Mouse (Mus musculus): Measurements from ENCODE around the gene Tpcn2. TPM values are rescaled to one million over a fixed set of nuclear protein-coding genes. Genes with fewer than 3 reads are reported as not detected.

The Tpcn2 gene
- polyA plus RNA-seq, 2 experiments: 0.39 to 3.3 TPM

DNA sequence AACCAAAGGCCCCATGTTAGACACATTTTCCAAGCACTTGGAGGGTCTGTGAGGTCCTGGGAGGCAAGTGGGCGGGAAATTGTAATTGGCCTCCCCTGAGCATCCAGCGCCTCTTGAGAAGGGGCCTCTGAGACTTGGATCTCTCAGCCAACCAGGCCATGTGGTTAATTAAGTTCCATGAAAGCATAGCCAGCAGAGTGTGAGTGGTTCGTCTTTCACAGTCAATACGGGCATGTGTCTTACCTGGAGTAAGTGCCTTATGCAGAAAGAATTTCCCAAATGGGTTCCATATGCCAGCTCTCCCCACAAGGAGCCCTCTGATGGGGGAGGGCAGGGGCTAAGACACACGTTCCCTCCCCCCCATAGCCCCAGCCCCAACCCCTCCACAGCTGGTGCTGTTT is 104.1 kb downstream of the Tpcn2 start:
- H3K27me3 ChIP-seq (ENCODE audit: control insufficient read depth, insufficient read depth, low read length): no peaks in the 10 kb centered on the region
- no peak for DNase-seq (ENCODE audit: low read depth in 3 of 3, low spot score in 3 of 3)
- no peaks in the 10 kb centered on the region for H3K36me3 ChIP-seq (replicated peaks; ENCODE audit: control insufficient read depth, insufficient read depth, low read depth)
- no peak overlapping the region for H3K4me3 ChIP-seq (ENCODE audit: insufficient read depth in 1 of 2, low read depth in 2 of 2, low read length in 2 of 2)
- 38% methylated on average over 5 of the region's 5 CpGs for WGBS (ENCODE audit: insufficient replicate concordance)
- no peaks in the 10 kb centered on the region for H3K4me1 ChIP-seq (replicated peaks; ENCODE audit: control insufficient read depth in 2 of 2, insufficient read depth in 2 of 2, low read length in 1 of 2)
- H3K4me2 ChIP-seq (ENCODE audit: low read depth): no peak overlapping the region
- H3K9me3 ChIP-seq (ENCODE audit: control insufficient read depth, low read length): no peaks in the 10 kb centered on the region
- no peak for ATAC-seq (ENCODE audit: insufficient read depth)
- TF ChIP-seq EP300 (IDR thresholded peaks at IDR 0.05; ENCODE audit: low read depth): no peak
- no peak overlapping the region for H3K9ac ChIP-seq (replicated peaks)
- no peak overlapping the region for H3K27ac ChIP-seq

DNA sequence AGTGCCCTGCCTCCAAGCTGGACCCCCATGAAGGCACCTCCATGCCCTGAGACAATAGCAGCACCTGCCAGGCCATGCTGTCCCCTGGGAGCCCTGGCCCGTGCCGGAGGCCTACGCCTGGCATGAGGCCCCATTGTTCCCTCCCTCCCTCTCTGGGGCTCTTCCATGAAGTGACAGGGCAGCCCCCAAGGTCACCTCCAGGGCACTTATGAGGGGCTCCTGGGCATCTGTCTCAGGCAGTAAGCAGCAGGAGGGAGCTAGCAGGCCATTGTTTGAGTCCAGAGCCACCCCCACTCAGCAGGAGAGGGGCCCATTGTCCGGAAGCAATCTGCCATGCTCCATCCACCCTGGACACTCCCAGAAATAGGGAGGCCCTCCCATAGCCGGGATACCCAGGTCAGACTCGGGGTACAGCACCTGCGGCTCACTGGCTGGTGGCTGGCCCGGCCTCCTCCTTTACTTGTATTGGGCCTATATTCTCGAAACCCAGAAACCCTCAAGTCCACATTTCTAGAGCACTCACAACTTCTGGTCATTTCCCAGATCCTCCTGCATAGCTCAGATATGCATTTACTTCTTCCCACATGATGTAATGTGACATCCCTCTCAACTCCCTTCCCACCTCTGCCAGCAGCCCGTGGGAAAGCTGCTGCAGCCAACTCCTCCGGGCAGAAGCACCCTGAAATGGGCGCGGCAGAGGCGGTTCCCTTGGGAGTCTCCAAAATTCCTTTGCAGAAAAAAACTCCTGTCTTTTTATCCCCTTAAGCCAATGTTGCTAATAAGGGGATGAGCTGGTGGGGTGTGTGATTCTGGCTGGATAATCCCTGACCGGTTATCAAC is 106.8 kb downstream of the Tpcn2 start:
- Histone ChIP-seq H3K27ac (no peak overlapping the region), H3K4me1 (replicated peaks; ENCODE audit: control insufficient read depth in 2 of 2, insufficient read depth in 2 of 2, low read length in 1 of 2) (no peaks in the 10 kb centered on the region), H3K4me2 (ENCODE audit: low read depth) (no peak overlapping the region), H3K27me3 (ENCODE audit: control insufficient read depth, insufficient read depth, low read length) (no peaks in the 10 kb centered on the region), H3K9ac (replicated peaks) (no peak overlapping the region), H3K9me3 (ENCODE audit: control insufficient read depth, low read length) (no peaks in the 10 kb centered on the region), H3K36me3 (replicated peaks; ENCODE audit: control insufficient read depth, insufficient read depth, low read depth) (no peaks in the 10 kb centered on the region), H3K4me3 (ENCODE audit: insufficient read depth in 1 of 2, low read depth in 2 of 2, low read length in 2 of 2) (no peak overlapping the region)
- no peak for TF ChIP-seq CTCF (IDR thresholded peaks at IDR 0.05; ENCODE audit: low read depth)
- TF ChIP-seq EP300 (IDR thresholded peaks at IDR 0.05; ENCODE audit: low read depth): no peak
- 62% methylated on average over 15 of the region's 15 CpGs for WGBS (ENCODE audit: insufficient replicate concordance)
- DNase-seq (ENCODE audit: low read depth in 3 of 3, low spot score in 3 of 3) (no peak), ATAC-seq (ENCODE audit: insufficient read depth) (no peak)

GRCm38 (mm10) chr7:145173563-145173962 is 110.2 kb downstream of the Tpcn2 start:
- Histone ChIP-seq H3K4me1 (replicated peaks; ENCODE audit: control insufficient read depth in 2 of 2, insufficient read depth in 2 of 2, low read length in 1 of 2) (no peaks in the 10 kb centered on the region), H3K4me2 (ENCODE audit: low read depth) (no peak overlapping the region), H3K36me3 (replicated peaks; ENCODE audit: control insufficient read depth, insufficient read depth, low read depth) (no peaks in the 10 kb centered on the region), H3K4me3 (ENCODE audit: insufficient read depth in 1 of 2, low read depth in 2 of 2, low read length in 2 of 2) (no peak overlapping the region), H3K27ac (no peak overlapping the region), H3K27me3 (ENCODE audit: control insufficient read depth, insufficient read depth, low read length) (no peaks in the 10 kb centered on the region), H3K9me3 (ENCODE audit: control insufficient read depth, low read length) (no peaks in the 10 kb centered on the region), H3K9ac (replicated peaks) (no peak overlapping the region)
- WGBS (ENCODE audit: insufficient replicate concordance): 63% methylated on average over 15 of the region's 15 CpGs
- DNase-seq (ENCODE audit: low read depth in 3 of 3, low spot score in 3 of 3) (no peak), ATAC-seq (ENCODE audit: insufficient read depth) (no peak)
- no peak for TF ChIP-seq CTCF (IDR thresholded peaks at IDR 0.05; ENCODE audit: low read depth)
- TF ChIP-seq EP300 (IDR thresholded peaks at IDR 0.05; ENCODE audit: low read depth): no peak

DNA sequence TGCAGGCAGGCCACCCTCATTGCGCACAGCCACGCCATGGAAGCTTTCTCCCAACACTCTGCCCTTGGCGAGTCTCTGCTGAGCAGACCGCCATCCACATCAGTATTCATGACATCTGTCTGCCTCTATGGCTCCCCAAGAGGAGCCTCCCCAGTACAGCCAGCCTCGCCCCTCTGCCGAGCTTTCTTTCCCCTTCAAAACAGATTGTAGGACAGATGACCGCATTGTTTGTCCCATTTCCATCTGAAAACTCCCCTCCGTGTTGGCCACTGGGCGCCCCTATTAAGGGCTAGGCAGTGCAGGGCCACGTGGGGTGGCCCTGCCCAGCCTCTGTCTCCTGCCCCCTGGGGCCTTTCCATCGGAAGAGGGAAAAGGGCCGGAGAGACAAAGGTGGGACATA is 110.7 kb downstream of the Tpcn2 start:
- no peak for ATAC-seq (ENCODE audit: insufficient read depth)

DNA sequence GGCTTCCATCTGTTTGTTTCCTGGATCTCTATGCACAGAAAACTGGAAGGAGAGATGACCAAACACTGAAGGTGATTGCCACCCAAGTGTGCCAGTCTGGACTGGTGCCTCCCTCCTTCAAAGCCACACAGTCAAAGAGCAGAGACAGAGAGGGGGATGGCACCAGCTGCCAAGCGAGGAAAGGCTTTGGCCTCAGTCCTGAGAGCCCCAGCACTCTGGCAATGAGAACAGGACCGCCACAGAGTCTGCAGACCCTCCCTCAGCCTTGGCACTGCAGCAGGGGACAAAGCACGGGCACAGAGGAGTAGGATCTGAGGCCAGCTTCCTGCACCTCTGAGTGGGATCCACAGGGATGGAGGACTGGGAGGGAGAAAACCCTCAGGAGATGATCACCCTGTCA is 114.1 kb downstream of the Tpcn2 start:
- Histone ChIP-seq H3K27ac (no peak overlapping the region), H3K27me3 (ENCODE audit: control insufficient read depth, insufficient read depth, low read length) (no peaks in the 10 kb centered on the region), H3K9ac (replicated peaks) (no peak overlapping the region), H3K9me3 (ENCODE audit: control insufficient read depth, low read length) (no peaks in the 10 kb centered on the region), H3K36me3 (replicated peaks; ENCODE audit: control insufficient read depth, insufficient read depth, low read depth) (no peaks in the 10 kb centered on the region), H3K4me1 (replicated peaks; ENCODE audit: control insufficient read depth in 2 of 2, insufficient read depth in 2 of 2, low read length in 1 of 2) (no peaks in the 10 kb centered on the region), H3K4me3 (ENCODE audit: insufficient read depth in 1 of 2, low read depth in 2 of 2, low read length in 2 of 2) (no peak overlapping the region), H3K4me2 (ENCODE audit: low read depth) (no peak overlapping the region)
- DNase-seq (ENCODE audit: low read depth in 3 of 3, low spot score in 3 of 3): no peak
- ATAC-seq (ENCODE audit: insufficient read depth): no peak
- WGBS (ENCODE audit: insufficient replicate concordance): 39% methylated on average over 3 of the region's 3 CpGs
- TF ChIP-seq CTCF (IDR thresholded peaks at IDR 0.05; ENCODE audit: low read depth) (no peak), EP300 (IDR thresholded peaks at IDR 0.05; ENCODE audit: low read depth) (no peak)

More for the DNA sequence above, 110.7 kb downstream of the Tpcn2 start:
- Histone ChIP-seq H3K4me1 (replicated peaks; ENCODE audit: control insufficient read depth in 2 of 2, insufficient read depth in 2 of 2, low read length in 1 of 2) (no peaks in the 10 kb centered on the region), H3K4me2 (ENCODE audit: low read depth) (no peak overlapping the region), H3K36me3 (replicated peaks; ENCODE audit: control insufficient read depth, insufficient read depth, low read depth) (no peaks in the 10 kb centered on the region), H3K27me3 (ENCODE audit: control insufficient read depth, insufficient read depth, low read length) (no peaks in the 10 kb centered on the region), H3K9ac (replicated peaks) (no peak overlapping the region), H3K9me3 (ENCODE audit: control insufficient read depth, low read length) (no peaks in the 10 kb centered on the region), H3K27ac (no peak overlapping the region), H3K4me3 (ENCODE audit: insufficient read depth in 1 of 2, low read depth in 2 of 2, low read length in 2 of 2) (no peak overlapping the region)
- 23% methylated on average over 12 of the region's 12 CpGs for WGBS (ENCODE audit: insufficient replicate concordance)
- no peak for DNase-seq (ENCODE audit: low read depth in 3 of 3, low spot score in 3 of 3)
- TF ChIP-seq EP300 (IDR thresholded peaks at IDR 0.05; ENCODE audit: low read depth) (no peak), CTCF (IDR thresholded peaks at IDR 0.05; ENCODE audit: low read depth) (no peak)
